In genomic region chr10:127178286-127179027, GRCm38 (mm10) we compare ENCODE assay signal across 8 mouse cellular contexts. TPM values are rescaled to one million over a fixed set of nuclear protein-coding genes. Genes with fewer than 3 reads are reported as not detected.
DNase-seq lines count a peak whose midpoint lies in the region; ATAC-seq and TF ChIP-seq lines count a peak whose summit lies in the region.

No protein-coding gene starts in this region.

- peaks cover 80% of the 10 kb centered on the region for H3K27me3 ChIP-seq in forebrain, embryonic 13.5 days
- peaks cover 46% of the 10 kb centered on the region for H3K27me3 ChIP-seq in limb, embryonic 14.5 days (ENCODE audit: control insufficient read depth, insufficient read depth, low read length)
- H3K27me3 ChIP-seq in neural tube, embryonic 13.5 days: peaks cover 87% of the 10 kb centered on the region

- H3K36me3 ChIP-seq in forebrain, embryonic 13.5 days (ENCODE audit: poor library complexity, severe bottlenecking): 0 out of 2 replicates have a peak, but pooled peaks cover 1% of the 10 kb centered on the region
- H3K36me3 ChIP-seq in limb, embryonic 14.5 days (ENCODE audit: control insufficient read depth, insufficient read depth, low read length): peaks cover 15% of the 10 kb centered on the region
- H3K36me3 ChIP-seq in neural tube, embryonic 13.5 days: peaks cover 12% of the 10 kb centered on the region

- peak overlapping the region; percentile 27 for H3K4me3 ChIP-seq in forebrain, embryonic 13.5 days
- H3K4me3 ChIP-seq in limb, embryonic 14.5 days (replicated peaks; ENCODE audit: low read length): peak overlapping the region; percentile 27
- H3K4me3 ChIP-seq in neural tube, embryonic 13.5 days: peak overlapping the region; percentile 20

- no peak for TF ChIP-seq POLR2A in limb, embryonic 14.5 days (IDR thresholded peaks at IDR 0.05; ENCODE audit: borderline replicate concordance, extremely low read depth, insufficient read depth, insufficient read length)

- no peaks in the 10 kb centered on the region for H3K9me3 ChIP-seq in forebrain, embryonic 13.5 days (replicated peaks)
- no peaks in the 10 kb centered on the region for H3K9me3 ChIP-seq in limb, embryonic 14.5 days (ENCODE audit: control insufficient read depth, low read length)
- H3K9me3 ChIP-seq in neural tube, embryonic 13.5 days: no peaks in the 10 kb centered on the region

- H3K9ac ChIP-seq in forebrain, embryonic 13.5 days: peak overlapping the region; percentile 9; the same call in 1 of the 2 replicates
- no peak overlapping the region for H3K9ac ChIP-seq in limb, embryonic 14.5 days (ENCODE audit: low read depth, low read length, severe bottlenecking)
- H3K9ac ChIP-seq in neural tube, embryonic 13.5 days: peak overlapping the region; percentile 27

- peak overlapping the region; percentile 54 for H3K4me2 ChIP-seq in forebrain, embryonic 13.5 days
- peak overlapping the region; percentile 49 for H3K4me2 ChIP-seq in limb, embryonic 14.5 days (replicated peaks; ENCODE audit: low read depth, low read length, severe bottlenecking)
- H3K4me2 ChIP-seq in neural tube, embryonic 13.5 days: peak overlapping the region; percentile 46

- no peak for ATAC-seq in forebrain, embryonic 13.5 days
- ATAC-seq in limb, embryonic 14.5 days (ENCODE audit: low FRiP score, low read depth): no peak
- no peak for ATAC-seq in neural tube, embryonic 13.5 days (ENCODE audit: low read depth)

- WGBS in forebrain, embryonic 13.5 days: 4% methylated on average over 41 of the region's 41 CpGs
- WGBS in limb, embryonic 14.5 days: 5% methylated on average over 41 of the region's 41 CpGs
- 3% methylated on average over 41 of the region's 41 CpGs for WGBS in neural tube, embryonic 13.5 days

- H3K27ac ChIP-seq in forebrain, embryonic 13.5 days: no peak overlapping the region
- H3K27ac ChIP-seq in limb, embryonic 14.5 days (replicated peaks; ENCODE audit: low read depth, low read length): no peak overlapping the region
- no peak overlapping the region for H3K27ac ChIP-seq in neural tube, embryonic 13.5 days (replicated peaks)

- peaks cover 27% of the 10 kb centered on the region for H3K4me1 ChIP-seq in forebrain, embryonic 13.5 days
- H3K4me1 ChIP-seq in limb, embryonic 14.5 days (ENCODE audit: control insufficient read depth, insufficient read depth, low read length): peaks cover 16% of the 10 kb centered on the region
- peaks cover 28% of the 10 kb centered on the region for H3K4me1 ChIP-seq in neural tube, embryonic 13.5 days (replicated peaks)

- peak; percentile 42 for DNase-seq in cerebellum, adult 9-11 months
- DNase-seq in cerebellum, adult 18-20 months: no peak
- peak; percentile 35 to 39 for DNase-seq in B cell, adult 2 months
- DNase-seq in limb, embryonic 14.5 days (ENCODE audit: low spot score): no peak
- DNase-seq in adrenal gland, adult 2 months: no peak
- DNase-seq in frontal cortex, postnatal 10 days (ENCODE audit: low spot score in 2 of 2): no peak

RNA-seq across cellular contexts. Expression of gene Slc26a10, which starts 2.0 kb away (rescaled TPM):
- 0.93 and 1.1 TPM in 2 replicates for polyA plus RNA-seq in forebrain, embryonic 13.5 days (2015; fragmentation: Nextera tagmentation; extraction: Ambion mirVana)
- polyA plus RNA-seq in limb, embryonic 14.5 days (2012; rRNA removed): 2.9 and 3.7 TPM in 2 replicates
- 0.81 and 1.2 TPM in 2 replicates for polyA plus RNA-seq in limb, embryonic 14.5 days (2014; fragmentation: Nextera tagmentation; extraction: Ambion mirVana)
- polyA plus RNA-seq in neural tube, embryonic 13.5 days (2015; fragmentation: Nextera tagmentation; extraction: Ambion mirVana): 0.83 and 0.93 TPM in 2 replicates
- under 1 TPM; 0.35 to 0.58 TPM for total RNA-seq in adrenal gland, adult 2 months (2021)
- 1.1 and 2.4 TPM in 2 replicates for polyA plus RNA-seq in adrenal gland, adult 2 months (2012; rRNA removed)

RNA-seq across cellular contexts. Expression of gene Arhgef25, which starts 11.4 kb away (rescaled TPM):
- polyA plus RNA-seq in forebrain, embryonic 13.5 days (2015; fragmentation: Nextera tagmentation; extraction: Ambion mirVana): 24.3 and 25.8 TPM in 2 replicates
- polyA plus RNA-seq in limb, embryonic 14.5 days (2012; rRNA removed): 228 and 246 TPM in 2 replicates
- 86.8 and 113 TPM in 2 replicates for polyA plus RNA-seq in limb, embryonic 14.5 days (2014; fragmentation: Nextera tagmentation; extraction: Ambion mirVana)
- polyA plus RNA-seq in neural tube, embryonic 13.5 days (2015; fragmentation: Nextera tagmentation; extraction: Ambion mirVana): 38.1 and 42.0 TPM in 2 replicates
- total RNA-seq in adrenal gland, adult 2 months (2021): 10 to 100 TPM; 16.0 to 25.8 TPM
- polyA plus RNA-seq in adrenal gland, adult 2 months (2012; rRNA removed): 41.3 and 44.9 TPM in 2 replicates

RNA-seq across cellular contexts. Expression of gene B4galnt1, which starts 13.4 kb away (rescaled TPM):
- 15.7 and 16.7 TPM in 2 replicates for polyA plus RNA-seq in forebrain, embryonic 13.5 days (2015; fragmentation: Nextera tagmentation; extraction: Ambion mirVana)
- polyA plus RNA-seq in limb, embryonic 14.5 days (2012; rRNA removed): 12.1 and 15.0 TPM in 2 replicates
- polyA plus RNA-seq in limb, embryonic 14.5 days (2014; fragmentation: Nextera tagmentation; extraction: Ambion mirVana): 10.8 and 11.8 TPM in 2 replicates
- polyA plus RNA-seq in neural tube, embryonic 13.5 days (2015; fragmentation: Nextera tagmentation; extraction: Ambion mirVana): 45.0 and 45.1 TPM in 2 replicates
- total RNA-seq in adrenal gland, adult 2 months (2021): 10 to 100 TPM in 1 of 2 experiments, 1 to 10 TPM in 1; 8.3 to 11.6 TPM
- 17.8 and 19.1 TPM in 2 replicates for polyA plus RNA-seq in adrenal gland, adult 2 months (2012; rRNA removed)

RNA-seq across cellular contexts. Expression of gene Dtx3, which starts 17.1 kb away (rescaled TPM):
- polyA plus RNA-seq in forebrain, embryonic 13.5 days (2015; fragmentation: Nextera tagmentation; extraction: Ambion mirVana): 150 and 155 TPM in 2 replicates
- polyA plus RNA-seq in limb, embryonic 14.5 days (2012; rRNA removed): 565 and 712 TPM in 2 replicates
- 157 and 184 TPM in 2 replicates for polyA plus RNA-seq in limb, embryonic 14.5 days (2014; fragmentation: Nextera tagmentation; extraction: Ambion mirVana)
- 188 and 221 TPM in 2 replicates for polyA plus RNA-seq in neural tube, embryonic 13.5 days (2015; fragmentation: Nextera tagmentation; extraction: Ambion mirVana)
- 10 to 100 TPM; 53.6 to 75.7 TPM for total RNA-seq in adrenal gland, adult 2 months (2021)
- 203 and 219 TPM in 2 replicates for polyA plus RNA-seq in adrenal gland, adult 2 months (2012; rRNA removed)

RNA-seq across cellular contexts. Expression of gene Pip4k2c, which starts 32.9 kb away (rescaled TPM):
- polyA plus RNA-seq in forebrain, embryonic 13.5 days (2015; fragmentation: Nextera tagmentation; extraction: Ambion mirVana): 18.8 and 19.5 TPM in 2 replicates
- 33.1 and 37.5 TPM in 2 replicates for polyA plus RNA-seq in limb, embryonic 14.5 days (2012; rRNA removed)
- polyA plus RNA-seq in limb, embryonic 14.5 days (2014; fragmentation: Nextera tagmentation; extraction: Ambion mirVana): 22.0 and 23.3 TPM in 2 replicates
- polyA plus RNA-seq in neural tube, embryonic 13.5 days (2015; fragmentation: Nextera tagmentation; extraction: Ambion mirVana): 20.2 and 20.7 TPM in 2 replicates
- total RNA-seq in adrenal gland, adult 2 months (2021): 10 to 100 TPM; 41.6 to 47.8 TPM
- 21.7 and 22.5 TPM in 2 replicates for polyA plus RNA-seq in adrenal gland, adult 2 months (2012; rRNA removed)

Comparison
In these comparisons a context has a peak if more than half of its experiments do, and no peak if none do; other contexts are left out.
1. DNase-seq: peak in cerebellum, adult 9-11 months (single experiment) and B cell, adult 2 months (2 of 2); none in cerebellum, adult 18-20 months (0 of 2), limb, embryonic 14.5 days (single experiment), adrenal gland, adult 2 months (single experiment) and frontal cortex, postnatal 10 days (0 of 2).
2. Peak in every context shown above with its lines, with median percentiles within 50 percentile points of each other: H3K4me2 ChIP-seq and H3K4me3 ChIP-seq.